Mouse (Mus musculus): ENCODE data around the gene Top2a.

The Top2a gene

GRCm38 (mm10) chr11:99023500-99024467, at the start of gene Top2a:
Gene Top2a, minus strand, starts transcription at chr11:99024189.
- peak; percentile 99 for DNase-seq (ENCODE audit: low read depth, low spot score)

GRCm38 (mm10) chr11:99073781-99074180, 49.8 kb upstream of the Top2a start:
- no peak for DNase-seq (ENCODE audit: low read depth, low spot score)

GRCm38 (mm10) chr11:99071866-99072265, 47.9 kb upstream of the Top2a start:
- DNase-seq (ENCODE audit: low read depth, low spot score), result no peak

- no peak for DNase-seq (ENCODE audit: low read depth, low spot score)
These were observed 44.5 kb upstream of the Top2a start for GRCm38 (mm10) chr11:99068455-99068854.

- DNase-seq (ENCODE audit: low read depth, low spot score), result no peak
These were observed 43.6 kb upstream of the Top2a start for GRCm38 (mm10) chr11:99067591-99067990.

GRCm38 (mm10) chr11:99065979-99066378, 42.0 kb upstream of the Top2a start:
- DNase-seq (ENCODE audit: low read depth, low spot score), result peak; percentile 95

GRCm38 (mm10) chr11:99065353-99065752, 41.4 kb upstream of the Top2a start:
- DNase-seq (ENCODE audit: low read depth, low spot score), result no peak

- no peak for DNase-seq (ENCODE audit: low read depth, low spot score)
These were observed 39.6 kb upstream of the Top2a start for GRCm38 (mm10) chr11:99063406-99064131.

GRCm38 (mm10) chr11:99062661-99063060, 38.7 kb upstream of the Top2a start:
- no peak for DNase-seq (ENCODE audit: low read depth, low spot score)

- no peak for DNase-seq (ENCODE audit: low read depth, low spot score)
These were observed 36.4 kb upstream of the Top2a start for GRCm38 (mm10) chr11:99060435-99060834.

- no peak for DNase-seq (ENCODE audit: low read depth, low spot score)
These were observed 31.8 kb upstream of the Top2a start for GRCm38 (mm10) chr11:99055571-99056452.

GRCm38 (mm10) chr11:99055143-99055542, 31.2 kb upstream of the Top2a start:
- peak; percentile 36 for DNase-seq (ENCODE audit: low read depth, low spot score)

GRCm38 (mm10) chr11:99047643-99048042, 23.7 kb upstream of the Top2a start:
- peak; percentile 86 for DNase-seq (ENCODE audit: low read depth, low spot score)

- peak; percentile 99 for DNase-seq (ENCODE audit: low read depth, low spot score)
These were observed 23.1 kb upstream of the Top2a start for GRCm38 (mm10) chr11:99047120-99047519.

- DNase-seq (ENCODE audit: low read depth, low spot score), result no peak
These were observed 21.3 kb upstream of the Top2a start for GRCm38 (mm10) chr11:99045159-99045889.

GRCm38 (mm10) chr11:99044306-99044705, 20.3 kb upstream of the Top2a start:
- peak; percentile 26 for DNase-seq (ENCODE audit: low read depth, low spot score)

GRCm38 (mm10) chr11:99043632-99044031, 19.6 kb upstream of the Top2a start:
- DNase-seq (ENCODE audit: low read depth, low spot score), result peak; percentile 41

GRCm38 (mm10) chr11:99042834-99043431, 18.9 kb upstream of the Top2a start:
- DNase-seq (ENCODE audit: low read depth, low spot score), result peak; percentile 43

- DNase-seq (ENCODE audit: low read depth, low spot score), result no peak
These were observed 18.1 kb upstream of the Top2a start for GRCm38 (mm10) chr11:99041841-99042780.
